Mouse (Mus musculus) bone marrow, adult 2 months (tissue): ENCODE measurements around the gene Olfr615.

Source experiments
- CTCF ChIP-seq: fragments of 200-500 bp; IDR thresholded peaks from 2 replicates; pipeline ENCODE4 v1.5.1; 2011; ENCODE audit warnings: low read length, control low read depth; ENCODE audit not compliant: control insufficient read depth, insufficient read depth
- POLR2A ChIP-seq: fragments of 200-500 bp; IDR thresholded peaks from 2 replicates; pipeline ENCODE4 v1.6.1; 2011; ENCODE audit warnings: low read depth, mild to moderate bottlenecking, control low read depth, low read length, borderline replicate concordance; ENCODE audit not compliant: control insufficient read depth

DNA sequence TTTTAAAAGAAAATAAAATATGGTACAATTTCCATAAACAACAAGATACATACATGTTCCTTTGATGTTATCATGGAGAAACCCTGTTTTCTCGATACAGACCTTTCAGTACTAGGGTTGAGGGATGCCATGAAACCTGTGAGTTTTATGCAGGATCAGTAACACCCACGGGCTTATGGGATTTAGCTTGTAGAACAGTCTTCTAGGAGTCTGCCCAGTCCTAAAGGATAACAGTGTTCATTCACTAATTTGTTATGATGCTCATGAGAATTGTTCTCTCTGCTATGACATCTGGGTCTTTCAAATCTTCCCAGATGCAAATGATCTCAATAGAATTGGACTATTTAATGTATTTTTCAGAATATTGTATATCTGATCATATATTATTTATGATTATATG is 56.6 kb downstream of the Olfr615 start, which contains the start of gene Olfr620:
- TF ChIP-seq CTCF (no peak), POLR2A (no peak)
